Mouse (Mus musculus) c-Kit-positive CD71-positive TER-119-positive erythroid progenitor cells, embryonic 14.5 days (primary cell): Measurements from ENCODE around the gene Cflar.
"Not testable (repeated sequence)": the region's sequence is repeated elsewhere in the genome, so short reads cannot be mapped to it uniquely, and the experiment has no call there.

Experiments used
- DNase-seq: peaks from one replicate; pipeline ENCODE4 v3.0.0-alpha.2; 2013; ENCODE audit warnings: low spot score

The Cflar gene

DNA sequence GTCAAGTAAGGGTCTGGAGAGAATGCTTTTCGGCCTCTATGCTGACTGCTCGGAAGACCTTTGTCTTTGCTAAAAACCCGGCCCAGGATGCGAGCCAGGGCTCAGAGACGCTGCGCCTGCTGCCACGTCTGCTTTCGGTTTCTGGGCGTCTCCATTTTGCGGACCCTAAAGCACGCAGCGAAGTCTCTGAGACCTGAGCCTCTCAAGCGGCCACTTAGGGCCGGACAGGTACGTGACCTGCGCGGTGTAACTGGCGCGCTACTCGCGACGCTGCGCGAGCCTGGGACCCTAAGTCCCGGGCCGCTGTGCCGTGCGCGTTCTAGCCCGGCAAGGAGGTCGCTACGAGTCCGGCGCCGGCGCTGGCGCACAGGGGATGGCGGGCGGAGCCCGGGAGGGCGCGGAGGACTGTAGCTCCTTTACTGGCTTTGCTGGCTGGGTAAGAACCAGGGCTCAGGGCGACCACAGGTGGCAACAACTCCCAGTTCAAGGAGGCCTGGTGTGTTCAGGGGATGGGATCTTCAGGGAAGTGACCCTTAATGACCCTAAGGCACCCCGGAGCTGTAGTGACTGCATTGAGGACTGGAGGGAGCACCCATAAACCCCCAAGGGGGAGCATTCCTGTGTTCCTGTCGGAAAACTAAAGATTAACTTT, at the start of gene Cflar:
Gene Cflar (plus strand): TSS at position 144 of the 652 bp plus-strand sequence.
- DNase-seq = peak; percentile 59

DNA sequence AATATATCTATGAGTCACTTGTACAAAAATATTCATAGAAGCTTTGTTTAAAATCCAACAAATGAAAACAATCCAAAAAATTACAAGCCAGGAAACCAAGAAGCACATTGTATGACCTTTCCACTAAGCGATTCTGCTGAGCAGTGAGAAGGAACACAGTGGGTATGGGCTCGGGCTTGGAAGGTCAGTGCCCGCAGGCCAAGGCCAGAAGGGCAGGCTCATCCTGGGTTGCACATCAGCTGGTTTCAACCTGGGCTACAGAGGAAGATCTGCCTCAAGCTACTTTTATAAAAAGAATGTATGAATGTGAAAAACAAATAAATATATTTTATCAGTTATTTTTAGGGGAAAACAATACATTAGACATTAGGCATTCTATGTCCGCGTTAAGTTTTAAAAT, 48.6 kb upstream of the Cflar start:
- not testable (repeated sequence) for DNase-seq

DNA sequence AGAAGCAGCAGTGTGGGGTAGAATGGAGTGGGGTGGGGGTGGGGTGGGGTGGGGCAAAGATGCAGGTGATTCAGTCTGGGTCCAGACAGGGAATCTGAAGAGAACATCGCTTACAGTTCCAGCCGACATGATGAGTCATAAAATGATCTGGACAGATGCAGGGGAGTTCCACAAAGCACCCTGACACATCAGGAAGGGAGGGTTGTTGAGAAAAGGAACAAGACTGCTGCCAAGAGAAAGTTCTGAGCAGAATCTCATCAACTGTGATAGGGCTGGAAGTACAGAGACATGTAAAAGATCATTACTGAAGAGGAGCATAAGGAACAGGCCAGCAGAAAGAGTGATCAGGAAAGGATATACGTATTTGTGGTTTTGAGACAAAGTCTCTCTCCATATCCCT, 47.9 kb upstream of the Cflar start:
- DNase-seq = not testable (repeated sequence)

DNA sequence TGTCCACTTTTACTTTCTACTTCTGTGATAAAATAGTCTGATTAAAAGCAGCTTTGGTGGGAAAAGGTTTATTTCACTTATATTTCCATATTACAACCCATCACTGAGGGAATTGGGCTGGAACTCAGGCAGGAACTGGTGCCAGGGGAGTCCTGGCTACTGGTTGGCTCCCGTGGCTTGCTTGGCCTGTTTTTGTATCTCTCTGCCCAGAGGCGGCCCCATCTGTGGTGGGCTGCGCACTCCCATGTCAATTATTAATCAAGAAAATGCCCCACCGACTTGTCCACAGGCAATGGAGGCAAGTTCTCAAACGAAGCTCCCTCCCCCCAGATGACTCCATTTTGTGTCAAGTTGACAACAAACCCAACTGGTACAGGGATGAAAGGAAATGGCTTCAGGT, 43.1 kb upstream of the Cflar start:
- DNase-seq = no peak

DNA sequence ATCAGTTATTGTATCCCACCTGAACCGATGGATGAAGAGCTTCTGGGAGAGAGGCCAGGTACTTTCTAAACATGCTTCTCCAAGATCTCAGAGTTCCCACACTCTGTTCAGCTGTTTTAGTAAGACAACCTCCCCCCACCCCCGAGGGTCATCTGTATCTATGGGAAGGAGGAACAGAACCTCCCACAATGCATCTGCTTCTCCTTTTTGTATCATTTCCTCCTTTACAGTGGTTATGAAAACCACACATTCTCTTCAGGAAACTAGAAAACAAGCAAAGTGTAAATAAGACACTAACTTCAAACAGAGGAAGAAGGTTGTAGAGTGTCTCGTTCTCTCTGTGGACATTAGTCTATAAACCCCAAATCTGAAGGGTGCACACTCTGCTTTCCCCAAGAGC, 41.7 kb upstream of the Cflar start:
- not testable (repeated sequence) for DNase-seq

DNA sequence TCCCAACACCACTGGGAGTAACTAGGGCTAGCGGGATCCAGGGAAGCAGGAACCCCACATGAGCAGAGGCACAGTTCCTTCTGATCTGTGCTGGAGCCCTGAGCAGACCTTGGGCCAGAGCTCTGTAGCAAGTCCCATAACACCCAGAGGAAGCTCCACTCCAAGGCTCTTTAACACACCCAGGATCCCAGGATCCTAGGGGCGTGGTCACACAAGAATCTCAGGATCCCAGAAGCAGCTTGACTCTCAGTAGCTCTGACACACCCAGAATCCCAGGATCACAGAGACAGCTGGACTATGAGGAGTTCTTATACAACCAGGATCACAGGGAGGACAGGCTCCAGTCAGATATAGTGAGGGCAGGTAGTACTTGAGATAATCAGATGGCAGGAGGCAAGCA, 39.2 kb upstream of the Cflar start:
- no peak for DNase-seq

DNA sequence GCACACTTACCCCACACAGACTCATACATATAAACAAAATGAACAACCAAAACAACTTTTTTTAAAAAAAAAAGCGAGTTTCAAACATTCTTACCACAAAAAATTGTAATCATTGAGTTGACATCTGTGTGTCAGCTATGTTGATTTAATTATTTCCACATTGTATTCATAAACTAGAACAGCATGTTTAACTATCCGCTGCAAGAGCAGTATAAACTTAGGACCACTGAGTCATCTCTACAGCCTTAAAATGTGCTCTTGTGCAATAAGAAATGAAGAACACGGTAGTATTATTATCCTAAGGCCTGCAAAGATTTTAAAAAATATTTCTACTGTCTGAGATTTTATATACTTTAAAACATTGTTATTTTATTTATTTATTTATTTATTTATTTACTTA, 36.3 kb upstream of the Cflar start:
- DNase-seq = no peak

DNA sequence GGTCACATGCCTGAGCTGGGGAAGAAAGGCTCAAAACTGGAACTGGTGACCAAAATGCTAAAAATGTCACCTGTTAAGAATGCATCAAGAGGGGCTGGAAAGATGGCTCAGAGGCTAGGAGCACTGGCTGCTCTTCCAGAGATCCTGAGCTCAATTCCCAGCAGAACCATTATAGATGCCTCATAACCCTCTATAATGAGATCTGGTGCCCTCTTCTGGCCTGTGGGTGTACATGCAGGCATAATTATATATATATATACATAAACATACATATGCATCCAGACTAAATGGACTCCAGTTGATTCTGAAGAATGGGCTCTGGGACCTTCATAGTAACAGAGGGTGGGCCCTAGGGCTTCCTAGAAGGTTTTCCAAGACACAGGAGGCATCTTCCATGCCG, 33.7 kb upstream of the Cflar start:
- DNase-seq = peak; percentile 38

DNA sequence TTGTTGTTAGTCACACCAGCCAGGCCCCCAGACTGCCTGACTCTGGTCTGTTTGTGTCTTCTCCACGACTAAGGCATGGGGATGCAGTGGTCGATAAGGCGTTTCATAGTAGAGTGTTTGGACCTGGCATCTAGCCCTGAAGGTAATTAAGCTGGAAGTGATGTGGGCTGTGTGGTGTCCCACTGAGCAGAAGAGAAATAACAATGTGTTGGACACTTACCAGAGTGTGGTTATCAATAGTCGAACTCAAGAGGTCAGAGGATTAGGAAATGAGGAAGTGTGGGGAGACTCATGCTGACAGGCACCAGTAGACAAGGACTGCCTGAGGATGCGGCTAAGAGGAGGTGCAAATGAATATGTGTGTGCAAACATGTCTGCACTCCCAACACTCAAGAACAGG, 32.9 kb upstream of the Cflar start:
- DNase-seq = not testable (repeated sequence)

DNA sequence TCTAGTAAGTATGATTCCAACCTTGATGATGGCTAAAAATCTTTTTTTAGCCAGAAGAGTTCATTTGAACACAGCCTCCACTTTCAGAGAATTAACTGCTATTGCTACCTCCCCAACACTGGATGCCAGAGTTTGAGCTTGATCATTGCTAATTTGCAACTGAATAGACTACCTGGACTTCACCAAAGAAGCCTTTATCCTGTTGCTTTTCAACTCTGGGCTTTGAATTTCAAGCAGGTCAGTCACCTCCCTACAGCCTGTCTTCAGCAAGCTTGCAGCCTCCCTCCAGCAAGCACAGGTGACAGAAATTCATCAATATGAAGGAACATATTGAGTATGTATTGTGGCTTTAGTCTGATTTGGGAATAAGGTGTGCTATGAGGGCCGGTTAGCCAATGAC, 21.9 kb upstream of the Cflar start:
- DNase-seq = no peak

DNA sequence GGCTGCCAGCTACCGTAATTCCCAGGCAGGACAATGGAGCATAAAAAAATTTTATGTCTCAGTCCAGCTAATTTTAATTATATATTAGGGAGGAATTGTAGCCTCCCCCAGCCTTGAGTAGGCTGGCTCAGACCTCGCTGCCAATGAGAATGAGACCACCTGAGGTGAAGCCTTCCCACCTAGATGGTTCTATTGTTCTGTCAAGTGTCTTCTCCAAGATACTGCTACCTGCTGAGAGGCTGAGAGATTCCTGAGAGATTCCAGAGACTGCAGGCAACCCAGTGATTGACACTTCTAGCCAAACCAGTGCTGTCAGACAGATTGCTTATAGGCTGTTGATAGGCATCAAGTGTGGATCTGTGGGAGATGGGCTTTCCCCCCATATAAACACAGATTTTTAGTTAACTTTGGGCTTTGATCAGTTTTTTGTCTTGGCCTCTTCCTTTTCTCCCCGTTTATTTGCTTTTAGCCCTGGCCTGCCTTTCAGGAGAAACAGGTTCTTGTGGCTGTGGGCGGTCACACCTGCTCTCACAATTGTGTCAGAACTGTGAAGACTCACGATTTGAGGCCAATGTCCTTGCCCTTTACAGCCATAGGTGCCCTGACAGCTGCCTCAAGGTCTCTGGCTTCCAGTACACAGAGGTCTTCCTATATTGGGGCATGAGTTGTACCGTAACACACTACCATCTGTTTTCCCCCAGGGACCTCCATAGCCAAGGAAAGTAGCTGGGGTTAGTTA, 21.1 kb upstream of the Cflar start:
- DNase-seq = no peak

DNA sequence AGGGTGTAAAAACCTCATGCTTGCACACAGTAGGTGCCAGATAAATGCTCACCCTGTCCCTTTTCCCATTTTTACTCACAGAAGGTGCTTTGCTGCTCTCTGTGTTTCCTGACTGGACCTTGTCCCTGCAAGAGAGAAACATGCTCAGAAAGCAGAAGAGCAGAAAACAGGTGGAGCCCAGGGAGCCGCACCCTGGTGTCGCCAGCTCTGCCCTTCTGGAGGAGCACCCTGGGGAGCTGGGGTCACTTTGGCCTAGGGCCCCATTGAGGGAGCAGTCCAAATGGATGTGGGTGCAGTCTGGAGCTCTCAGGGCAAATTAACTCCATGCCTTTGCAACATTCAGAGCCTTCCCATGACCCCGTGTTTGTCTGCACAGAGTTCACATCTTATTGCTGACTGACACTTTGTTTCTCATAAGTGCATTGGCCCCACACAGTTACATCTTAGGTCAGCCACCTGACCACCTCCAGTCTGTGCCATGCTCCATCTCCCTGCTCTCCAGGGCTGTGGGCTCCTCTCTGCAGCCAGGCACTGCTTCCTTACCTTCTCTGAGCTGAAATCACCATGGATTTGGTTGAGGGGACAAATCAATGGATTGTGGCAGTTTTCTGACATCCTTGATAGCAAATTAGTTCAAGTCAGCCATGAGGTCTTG, 20.3 kb upstream of the Cflar start:
- not testable (repeated sequence) for DNase-seq

DNA sequence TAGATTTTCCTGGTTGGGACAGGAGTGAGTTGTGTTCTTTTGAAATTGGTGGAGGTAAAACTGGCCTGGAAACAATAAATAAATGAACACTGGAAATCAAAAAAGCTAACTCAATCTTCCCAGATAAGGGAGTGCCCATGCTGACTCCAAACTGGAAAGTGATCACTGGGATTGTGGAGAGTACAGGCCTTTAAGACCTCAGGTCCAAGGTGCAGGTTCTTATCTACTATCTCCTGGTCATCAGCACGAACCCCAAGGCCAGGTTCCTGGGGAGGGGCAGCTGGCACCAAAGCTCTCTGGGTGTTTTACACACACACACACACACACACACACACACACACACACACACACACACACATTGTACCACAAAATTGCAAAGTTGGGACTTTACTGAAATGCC, 19.6 kb upstream of the Cflar start:
- DNase-seq = not testable (repeated sequence)

DNA sequence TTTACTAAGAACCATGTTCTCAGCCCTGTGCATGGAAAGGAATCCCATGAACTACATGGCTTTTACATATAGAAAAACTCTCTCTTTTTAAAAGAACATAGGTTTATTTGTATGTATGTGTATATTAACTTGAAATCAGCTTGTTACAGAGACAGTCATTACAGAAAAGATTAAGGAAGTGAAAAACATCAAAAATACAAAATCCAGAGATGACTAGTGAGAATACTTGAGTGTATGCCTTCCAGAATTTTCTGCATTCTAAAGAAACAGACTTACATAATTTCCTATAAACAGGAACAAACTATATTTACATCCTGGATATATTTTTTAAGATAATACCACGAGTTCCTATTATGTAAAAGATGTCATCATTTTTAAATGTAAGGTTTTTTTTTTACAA, 17.6 kb upstream of the Cflar start:
- DNase-seq = no peak

DNA sequence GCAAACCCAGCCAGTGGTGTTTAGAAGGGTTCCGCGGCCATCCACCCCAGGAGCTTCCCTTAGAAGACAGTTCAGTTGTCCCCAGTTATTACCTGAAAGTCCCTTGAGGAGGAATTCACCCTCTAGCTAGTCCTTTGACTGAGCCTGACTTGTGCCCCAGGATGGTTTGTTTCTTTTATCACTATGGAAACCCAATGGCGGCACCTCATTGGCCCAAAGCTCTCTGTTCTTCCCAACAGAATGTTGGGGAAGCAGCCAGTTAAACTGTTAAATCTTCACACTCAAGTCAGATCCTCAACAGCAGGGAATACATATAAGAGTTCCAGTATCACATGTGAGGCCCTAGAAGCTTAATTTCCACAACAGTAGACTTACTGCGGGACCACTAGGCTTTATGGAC, 15.5 kb upstream of the Cflar start, which contains the start of gene Als2cr12:
Gene Als2cr12 (minus strand): TSS at position 180 of the 400 bp plus-strand sequence.
- DNase-seq = not testable (repeated sequence)

DNA sequence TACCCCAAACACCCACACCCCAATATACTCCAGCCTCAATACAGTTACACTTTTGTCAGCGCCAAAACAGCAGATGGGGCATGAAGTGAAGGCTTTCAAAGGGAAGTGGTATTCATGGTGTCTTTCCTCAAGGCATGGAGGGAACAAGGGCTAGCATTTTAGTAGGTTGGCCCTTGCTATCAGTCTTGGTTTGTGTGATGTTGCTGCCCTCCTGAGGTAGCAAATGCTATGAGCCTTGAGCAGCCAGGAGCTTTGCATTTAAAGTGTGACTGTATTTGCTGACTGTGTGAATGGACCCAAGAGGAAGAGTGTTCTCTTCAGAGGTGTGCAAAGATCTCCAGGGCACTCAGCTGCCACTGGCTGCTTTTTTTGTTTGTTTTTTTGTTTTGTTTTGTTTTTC, 13.7 kb upstream of the Cflar start:
- not testable (repeated sequence) for DNase-seq

DNA sequence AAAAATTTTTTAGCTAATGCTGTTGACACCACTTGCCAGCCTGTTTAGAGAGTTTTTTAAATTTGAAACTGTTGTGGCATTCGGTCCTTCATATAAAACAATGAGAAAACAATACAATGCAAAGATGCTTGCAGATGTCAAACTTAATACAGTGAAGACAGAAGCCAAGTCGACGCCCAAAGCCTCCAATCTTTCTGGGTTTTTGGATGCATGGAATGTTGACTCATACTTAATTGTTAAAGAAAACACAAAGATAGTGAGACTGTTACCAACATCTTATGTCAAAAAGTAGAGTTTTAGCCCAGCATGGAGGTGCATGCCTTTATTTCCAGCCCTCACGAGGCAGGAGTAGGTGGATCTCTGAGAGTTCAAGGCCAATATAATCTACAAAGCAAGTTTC, 12.5 kb upstream of the Cflar start:
- no peak for DNase-seq

DNA sequence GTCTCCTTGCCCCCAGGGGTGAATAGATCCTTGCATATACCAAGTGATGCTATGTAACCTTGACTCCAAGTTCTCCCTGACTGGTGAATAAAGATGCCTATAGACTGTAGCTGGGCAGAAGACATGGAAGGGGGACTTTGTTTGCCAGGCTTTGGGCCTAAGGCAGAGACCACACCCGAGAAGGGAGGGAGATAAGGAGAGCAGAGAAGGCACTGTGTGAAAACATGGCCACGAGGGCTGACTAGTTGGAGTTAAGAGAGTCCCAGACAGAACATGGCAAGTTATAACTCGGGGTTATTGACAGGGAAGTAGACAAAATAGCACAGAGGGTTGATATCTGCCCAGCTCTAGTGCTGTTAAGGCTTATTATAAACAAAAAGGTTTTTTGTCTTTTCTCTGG, 11.3 kb upstream of the Cflar start:
- DNase-seq = no peak

DNA sequence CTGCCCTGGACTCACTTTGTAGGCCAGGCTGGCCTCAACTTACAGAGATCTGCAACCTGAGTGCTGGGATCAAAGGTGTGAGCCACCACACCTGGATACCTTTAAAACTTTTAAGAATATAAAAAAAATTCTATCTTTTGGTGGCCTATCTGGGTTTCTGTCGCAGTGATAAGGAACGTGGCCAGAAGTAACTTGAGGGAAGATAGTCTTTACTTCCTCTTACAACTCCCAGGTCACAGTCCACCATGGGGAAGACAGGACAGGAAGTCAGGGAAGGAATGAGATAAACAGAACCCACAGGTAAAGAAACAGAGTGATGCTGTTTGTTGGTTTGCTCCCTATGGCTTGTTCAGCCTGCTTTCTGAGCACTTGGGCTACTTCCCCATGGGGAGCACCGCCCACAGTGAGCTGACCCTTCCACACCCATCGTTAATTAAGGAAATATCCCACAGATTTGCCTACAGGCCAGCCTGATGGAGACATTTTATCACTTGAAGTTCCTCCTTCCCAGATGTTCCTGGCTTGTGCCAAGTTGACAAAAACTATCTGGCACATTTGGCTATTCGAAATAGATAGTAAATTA, 10.6 kb upstream of the Cflar start:
- DNase-seq = not testable (repeated sequence)

DNA sequence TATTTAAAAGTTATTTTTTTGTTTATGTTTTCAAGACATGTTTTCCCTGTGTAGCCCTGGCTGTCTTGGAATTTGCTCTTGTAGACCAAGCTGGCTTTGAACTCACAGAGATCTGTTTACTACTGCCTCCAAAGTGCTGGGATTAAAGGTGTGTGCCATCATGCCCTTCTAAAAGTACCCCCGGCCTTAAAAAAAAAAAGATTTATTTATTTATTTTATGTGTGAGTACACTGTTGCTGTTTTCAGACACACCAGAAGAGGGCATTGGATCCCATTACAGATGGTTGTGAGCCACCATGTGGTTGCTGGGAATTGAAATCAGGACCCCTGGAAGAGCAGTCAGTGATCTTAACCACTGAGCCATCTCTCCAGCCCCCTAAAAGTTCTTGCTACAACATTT, 1.3 kb upstream of the Cflar start:
- DNase-seq = not testable (repeated sequence)

DNA sequence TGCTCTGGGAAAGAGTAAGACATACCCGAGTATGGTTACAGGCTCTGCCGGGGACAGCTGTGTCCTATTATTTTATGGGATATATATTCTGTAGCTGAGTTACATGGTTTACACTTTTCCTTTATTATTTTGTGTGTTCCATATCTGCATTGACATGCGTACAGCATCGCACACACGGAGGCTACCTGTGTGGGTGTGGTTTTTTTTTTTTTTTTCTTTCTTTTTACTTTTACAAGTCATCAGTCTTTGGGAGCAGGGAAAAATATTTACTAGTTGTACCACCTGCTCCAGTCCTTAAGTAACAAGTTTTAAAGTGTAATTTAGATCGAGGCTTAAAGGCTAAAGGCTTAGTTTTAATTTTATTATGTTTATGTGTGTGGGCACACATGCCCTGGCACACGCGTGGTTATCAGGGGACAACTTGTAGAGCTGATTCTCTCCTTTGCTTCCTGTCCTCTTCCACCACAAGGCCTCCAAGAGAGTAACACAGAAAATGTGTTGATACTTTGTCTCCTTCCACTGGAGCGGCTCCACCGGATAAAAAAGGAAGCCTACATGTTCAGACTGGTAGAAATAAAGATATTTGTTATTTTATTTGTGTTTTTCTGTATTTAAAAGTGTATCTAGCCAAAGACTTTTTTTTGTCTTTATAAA, 470 bp upstream of the Cflar start:
- peak; percentile 54 for DNase-seq
